Comparison of ENCODE assay signal across 20 mouse cellular contexts in genomic region chr1:59631986-59632659, GRCm38 (mm10). TPM values are rescaled to one million over a fixed set of nuclear protein-coding genes. Genes with fewer than 3 reads are reported as not detected.
DNase-seq lines count a peak whose midpoint lies in the region; ATAC-seq lines count a peak whose summit lies in the region.
"Had no signal": no experiment of that assay in that cellular context is flagged by ENCODE, and none has a peak within 500 bp of the region (broad histone marks: within the 10 kb centered on the region; RNA-seq: fewer than 3 reads in every experiment).

No protein-coding gene starts in this region.

- DNase-seq in heart, adult 11 months = peak; percentile 52
- DNase-seq in ovary, postnatal 36 days (ENCODE audit: low spot score) = peak; percentile 18
- DNase-seq in ovary, postnatal 10 days (ENCODE audit: low spot score) = no peak
- no peak for DNase-seq in lung, postnatal 14 days
- no peak for DNase-seq in kidney, postnatal 4 days
- DNase-seq: adrenal gland, adult 2 months; cerebellum, adult 11 months; cerebellum, adult 8-10 months; cerebellum, postnatal 14 days; forebrain, postnatal 0 days; gastrocnemius, postnatal 25 days; heart, postnatal 10 days; heart, postnatal 4 days had no signal

- H3K4me2 ChIP-seq in heart, embryonic 12.5 days = no peak overlapping the region
- H3K4me2 ChIP-seq in liver, embryonic 15.5 days = no peak overlapping the region
- H3K4me2 ChIP-seq: forebrain, embryonic 13.5 days; hindbrain, embryonic 12.5 days had no signal

- ATAC-seq in heart, embryonic 12.5 days (ENCODE audit: insufficient number of reproducible peaks, low FRiP score) = no peak
- peak; percentile 63 for ATAC-seq in liver, embryonic 15.5 days (ENCODE audit: insufficient read depth)
- no peak for ATAC-seq in erythroid progenitor cell, adult 5-6 weeks (replicated peaks; ENCODE audit: low FRiP score, poor library complexity, severe bottlenecking)
- ATAC-seq: forebrain, embryonic 13.5 days; forebrain, postnatal 0 days; hindbrain, embryonic 16.5 days had no signal

- peaks cover 11% of the 10 kb centered on the region for H3K4me1 ChIP-seq in heart, embryonic 12.5 days (replicated peaks)
- peaks cover 31% of the 10 kb centered on the region for H3K4me1 ChIP-seq in liver, embryonic 15.5 days (replicated peaks)
- H3K4me1 ChIP-seq: forebrain, embryonic 13.5 days; hindbrain, embryonic 12.5 days had no signal

- H3K27ac ChIP-seq in heart, embryonic 12.5 days (ENCODE audit: poor library complexity, severe bottlenecking) = no peak overlapping the region
- H3K27ac ChIP-seq in liver, embryonic 15.5 days (replicated peaks) = no peak overlapping the region
- H3K27ac ChIP-seq: forebrain, embryonic 13.5 days; hindbrain, embryonic 12.5 days had no signal

- H3K9me3 ChIP-seq in heart, embryonic 12.5 days (replicated peaks) = no peaks in the 10 kb centered on the region
- H3K9me3 ChIP-seq in liver, embryonic 15.5 days (replicated peaks) = no peaks in the 10 kb centered on the region
- H3K9me3 ChIP-seq: embryonic facial prominence, embryonic 13.5 days; forebrain, embryonic 13.5 days; hindbrain, embryonic 12.5 days had no signal

- H3K36me3 ChIP-seq in heart, embryonic 12.5 days = no peaks in the 10 kb centered on the region
- no peaks in the 10 kb centered on the region for H3K36me3 ChIP-seq in liver, embryonic 15.5 days (replicated peaks)
- H3K36me3 ChIP-seq: embryonic facial prominence, embryonic 13.5 days; hindbrain, embryonic 12.5 days had no signal

- H3K4me3 ChIP-seq in heart, embryonic 12.5 days = no peak overlapping the region
- no peak overlapping the region for H3K4me3 ChIP-seq in liver, embryonic 15.5 days (replicated peaks)
- H3K4me3 ChIP-seq: embryonic facial prominence, embryonic 13.5 days; forebrain, embryonic 13.5 days; hindbrain, embryonic 12.5 days had no signal

- WGBS in heart, embryonic 12.5 days = 14% methylated on average over 5 of the region's 5 CpGs
- 33% methylated on average over 5 of the region's 5 CpGs for WGBS in liver, embryonic 15.5 days (ENCODE audit: insufficient replicate concordance)

- no peaks in the 10 kb centered on the region for H3K27me3 ChIP-seq in heart, embryonic 12.5 days (replicated peaks)
- H3K27me3 ChIP-seq in liver, embryonic 15.5 days = no peaks in the 10 kb centered on the region
- H3K27me3 ChIP-seq: embryonic facial prominence, embryonic 13.5 days; forebrain, embryonic 13.5 days; hindbrain, embryonic 12.5 days had no signal

- no peak overlapping the region for H3K9ac ChIP-seq in heart, embryonic 12.5 days
- no peak overlapping the region for H3K9ac ChIP-seq in liver, embryonic 15.5 days
- H3K9ac ChIP-seq: forebrain, embryonic 13.5 days; forebrain, postnatal 0 days; hindbrain, embryonic 12.5 days had no signal

RNA-seq across cellular contexts. Expression of gene Sumo1, which starts 38.5 kb away (rescaled TPM):
- polyA plus RNA-seq in heart, embryonic 12.5 days (2016; fragmentation: Nextera tagmentation; extraction: Ambion mirVana) = 254 TPM in 2 replicates
- polyA plus RNA-seq in liver, embryonic 15.5 days (2015; fragmentation: Nextera tagmentation; extraction: Ambion mirVana) = 108 and 126 TPM in 2 replicates
- 66.7 and 98.7 TPM in 2 replicates for total RNA-seq in erythroid progenitor cell, adult 5-6 weeks (2015; ENCODE audit: low replicate concordance)
- 35.9 and 56.7 TPM in 2 replicates for total RNA-seq in erythroid progenitor cell, adult 5-6 weeks (2017; ENCODE audit: low replicate concordance)

RNA-seq across cellular contexts. Expression of gene Nop58, which starts 52.6 kb away (rescaled TPM):
- 186 and 187 TPM in 2 replicates for polyA plus RNA-seq in heart, embryonic 12.5 days (2016; fragmentation: Nextera tagmentation; extraction: Ambion mirVana)
- 106 and 112 TPM in 2 replicates for polyA plus RNA-seq in liver, embryonic 15.5 days (2015; fragmentation: Nextera tagmentation; extraction: Ambion mirVana)
- total RNA-seq in erythroid progenitor cell, adult 5-6 weeks (2015; ENCODE audit: low replicate concordance) = 13.7 and 46.5 TPM in 2 replicates
- 113 and 249 TPM in 2 replicates for total RNA-seq in erythroid progenitor cell, adult 5-6 weeks (2017; ENCODE audit: low replicate concordance)

Comparison
In these comparisons a context has a peak if more than half of its experiments do, and no peak if none do; other contexts are left out.
1. DNase-seq: peak in heart, adult 11 months (single experiment) and ovary, postnatal 36 days (single experiment); none in ovary, postnatal 10 days (single experiment), lung, postnatal 14 days (single experiment) and kidney, postnatal 4 days (0 of 2).